ENCODE assay signal across 29 mouse cellular contexts in genomic region chr17:81390790-81391189, GRCm38 (mm10). TPM values are rescaled to one million over a fixed set of nuclear protein-coding genes. Genes with fewer than 3 reads are reported as not detected.
A peak's percentile ranks its signal among the peaks of the same experiment; 100 is the strongest.
DNase-seq lines count a peak whose midpoint lies in the region; ATAC-seq and TF ChIP-seq lines count a peak whose summit lies in the region.
"Had no signal": no experiment of that assay in that cellular context is flagged by ENCODE, and none has a peak within 500 bp of the region (broad histone marks: within the 10 kb centered on the region; RNA-seq: fewer than 3 reads in every experiment).

No protein-coding gene starts in this region.

- ATAC-seq in forebrain, embryonic 14.5 days, result peak; percentile 73; the same call in 1 of the 2 replicates
- ATAC-seq in forebrain, postnatal 0 days, result no peak
- ATAC-seq in kidney, embryonic 15.5 days (replicated peaks; ENCODE audit: low FRiP score), result no peak
- ATAC-seq: CD4-positive, CD25-positive, alpha-beta regulatory T cell, adult 4 months; intestine, embryonic 16.5 days; liver, embryonic 12.5 days had no signal

- peak; percentile 46 for DNase-seq in forebrain, embryonic 14.5 days (ENCODE audit: low spot score)
- no peak for DNase-seq in forebrain, postnatal 0 days
- no peak for DNase-seq in kidney, postnatal 36 days
- DNase-seq in cerebellum, adult 11 months, result peak; percentile 29
- DNase-seq in cerebellum, postnatal 10 days, result peak; percentile 81
- DNase-seq in gastrocnemius, adult 18-20 months (ENCODE audit: low spot score), result no peak
- no peak for DNase-seq in midbrain, embryonic 10.5 days (ENCODE audit: low spot score)
- DNase-seq: adrenal gland, postnatal 14 days; gastrocnemius, postnatal 25 days; kidney, postnatal 25 days; lung, postnatal 4 days; right cerebral cortex, adult 18-20 months had no signal

- H3K4me3 ChIP-seq in forebrain, embryonic 14.5 days (ENCODE audit: low read depth, low read length), result no peak overlapping the region
- no peak overlapping the region for H3K4me3 ChIP-seq in forebrain, postnatal 0 days (ENCODE audit: low read depth, low read length)
- H3K4me3 ChIP-seq in kidney, embryonic 15.5 days (replicated peaks), result no peak overlapping the region
- no peak overlapping the region for H3K4me3 ChIP-seq in midbrain, embryonic 10.5 days
- H3K4me3 ChIP-seq: hindbrain, embryonic 12.5 days; limb, embryonic 12.5 days; liver, embryonic 12.5 days; lung, embryonic 15.5 days; neural tube, embryonic 12.5 days had no signal

- no peaks in the 10 kb centered on the region for H3K9me3 ChIP-seq in forebrain, embryonic 14.5 days (replicated peaks; ENCODE audit: control insufficient read depth, low read length)
- H3K9me3 ChIP-seq in forebrain, postnatal 0 days (ENCODE audit: low read length), result no peaks in the 10 kb centered on the region
- no peaks in the 10 kb centered on the region for H3K9me3 ChIP-seq in kidney, embryonic 15.5 days (replicated peaks)
- no peaks in the 10 kb centered on the region for H3K9me3 ChIP-seq in midbrain, embryonic 10.5 days (replicated peaks)
- H3K9me3 ChIP-seq: hindbrain, embryonic 12.5 days; limb, embryonic 12.5 days; liver, embryonic 12.5 days; lung, embryonic 15.5 days; neural tube, embryonic 12.5 days had no signal

- TF ChIP-seq CTCF in forebrain, postnatal 0 days (IDR thresholded peaks at IDR 0.05; ENCODE audit: low read depth), result no peak

- H3K36me3 ChIP-seq in forebrain, embryonic 14.5 days (ENCODE audit: control insufficient read depth, insufficient read depth, low read length), result no peaks in the 10 kb centered on the region
- H3K36me3 ChIP-seq in forebrain, postnatal 0 days (ENCODE audit: insufficient read depth), result peaks cover 7% of the 10 kb centered on the region; the same call in 1 of the 2 replicates
- peaks cover 10% of the 10 kb centered on the region for H3K36me3 ChIP-seq in kidney, embryonic 15.5 days
- no peaks in the 10 kb centered on the region for H3K36me3 ChIP-seq in midbrain, embryonic 10.5 days
- H3K36me3 ChIP-seq: hindbrain, embryonic 12.5 days; limb, embryonic 12.5 days; liver, embryonic 12.5 days; lung, embryonic 15.5 days; neural tube, embryonic 12.5 days had no signal

- H3K4me1 ChIP-seq in forebrain, embryonic 14.5 days (ENCODE audit: control insufficient read depth, insufficient read depth, low read length), result no peaks in the 10 kb centered on the region; the same call in 1 of the 2 replicates
- H3K4me1 ChIP-seq in forebrain, postnatal 0 days (ENCODE audit: insufficient read depth), result 0 out of 2 replicates have a peak, but pooled peaks cover 3% of the 10 kb centered on the region
- H3K4me1 ChIP-seq in kidney, embryonic 15.5 days, result peaks cover 25% of the 10 kb centered on the region
- no peaks in the 10 kb centered on the region for H3K4me1 ChIP-seq in midbrain, embryonic 10.5 days
- H3K4me1 ChIP-seq: liver, embryonic 12.5 days had no signal

- no peak overlapping the region for H3K27ac ChIP-seq in forebrain, embryonic 14.5 days (ENCODE audit: low read depth, low read length)
- H3K27ac ChIP-seq in forebrain, postnatal 0 days (ENCODE audit: low read depth, low read length), result no peak overlapping the region
- peak overlapping the region; percentile 23; the same call in 1 of the 2 replicates for H3K27ac ChIP-seq in kidney, embryonic 15.5 days
- H3K27ac ChIP-seq in midbrain, embryonic 10.5 days (replicated peaks), result no peak overlapping the region
- H3K27ac ChIP-seq: hindbrain, embryonic 12.5 days; limb, embryonic 12.5 days; liver, embryonic 12.5 days; lung, embryonic 15.5 days; neural tube, embryonic 12.5 days had no signal

- H3K4me2 ChIP-seq in forebrain, embryonic 14.5 days (ENCODE audit: low read length), result no peak overlapping the region
- H3K4me2 ChIP-seq in forebrain, postnatal 0 days (ENCODE audit: low read depth), result no peak overlapping the region
- no peak overlapping the region for H3K4me2 ChIP-seq in kidney, embryonic 15.5 days
- H3K4me2 ChIP-seq: hindbrain, embryonic 12.5 days; limb, embryonic 12.5 days; liver, embryonic 12.5 days; lung, embryonic 15.5 days; neural tube, embryonic 12.5 days had no signal

- no peaks in the 10 kb centered on the region for H3K27me3 ChIP-seq in forebrain, embryonic 14.5 days (replicated peaks; ENCODE audit: control insufficient read depth, insufficient read depth, low read length)
- no peaks in the 10 kb centered on the region for H3K27me3 ChIP-seq in forebrain, postnatal 0 days (ENCODE audit: insufficient read depth, low read length)
- no peaks in the 10 kb centered on the region for H3K27me3 ChIP-seq in kidney, embryonic 15.5 days
- H3K27me3 ChIP-seq in midbrain, embryonic 10.5 days (ENCODE audit: low read depth, poor library complexity, severe bottlenecking), result no peaks in the 10 kb centered on the region
- H3K27me3 ChIP-seq: hindbrain, embryonic 12.5 days; limb, embryonic 12.5 days; liver, embryonic 12.5 days; lung, embryonic 15.5 days; neural tube, embryonic 12.5 days had no signal

- 79% methylated on average over 3 of the region's 3 CpGs for WGBS in forebrain, embryonic 14.5 days
- 64% methylated on average over 3 of the region's 3 CpGs for WGBS in forebrain, postnatal 0 days
- WGBS in kidney, embryonic 15.5 days, result 72% methylated on average over 3 of the region's 3 CpGs
- 93% methylated on average over 3 of the region's 3 CpGs for whole genome bisulfite sequencing in midbrain, embryonic 10.5 days

- no peak overlapping the region for H3K9ac ChIP-seq in forebrain, embryonic 14.5 days (ENCODE audit: low read length)
- no peak overlapping the region for H3K9ac ChIP-seq in forebrain, postnatal 0 days
- no peak overlapping the region for H3K9ac ChIP-seq in kidney, embryonic 15.5 days
- H3K9ac ChIP-seq: hindbrain, embryonic 12.5 days; limb, embryonic 12.5 days; liver, embryonic 12.5 days; lung, embryonic 15.5 days; neural tube, embryonic 12.5 days had no signal

RNA-seq across cellular contexts. Expression of gene Gm11096, which starts 50.8 kb away (rescaled TPM):
- not detected in 2 replicates for polyA plus RNA-seq in forebrain, embryonic 14.5 days (2014; fragmentation: Nextera tagmentation; extraction: Ambion mirVana)
- not detected in 2 replicates for total RNA-seq in forebrain, postnatal 0 days (2014; rRNA removed)
- polyA plus RNA-seq in forebrain, postnatal 0 days (2015; fragmentation: Nextera tagmentation; extraction: Ambion mirVana), result not detected in 2 replicates
- polyA plus RNA-seq in kidney, embryonic 15.5 days (2015; fragmentation: Nextera tagmentation; extraction: Ambion mirVana), result not detected in 2 replicates
- total RNA-seq in gastrocnemius, adult 18-20 months (2021), result not detected
- polyA plus RNA-seq in midbrain, embryonic 10.5 days (2016; fragmentation: Nextera tagmentation; extraction: Ambion mirVana), result not detected in 2 replicates
- total RNA-seq: adrenal gland, postnatal 14 days; ES-E14; gastrocnemius, postnatal 25 days; heart, adult 8-10 months; layer of hippocampus, postnatal 10 days; left cerebral cortex, adult 8-10 months; monocyte, adult 5-6 weeks had no signal
- polyA plus RNA-seq: CD4-positive, CD25-positive, alpha-beta regulatory T cell, adult 4 months; cortical plate, adult 2 months; embryonic facial prominence, embryonic 11.5 days; heart, embryonic 16.5 days; hindbrain, embryonic 12.5 days; intestine, embryonic 16.5 days; limb, embryonic 12.5 days; liver, embryonic 12.5 days; lung, embryonic 15.5 days; neural tube, embryonic 12.5 days; small intestine, adult 2 months had no signal

Comparison
In these comparisons a context has a peak if more than half of its experiments do, and no peak if none do; other contexts are left out.
1. DNase-seq: peak in forebrain, embryonic 14.5 days (single experiment), cerebellum, adult 11 months (single experiment) and cerebellum, postnatal 10 days (2 of 2); none in forebrain, postnatal 0 days (single experiment), kidney, postnatal 36 days (0 of 2), gastrocnemius, adult 18-20 months (single experiment) and midbrain, embryonic 10.5 days (single experiment).